Comparison of ENCODE assay signal across 9 mouse cellular contexts in genomic region chr7:109967805-109968579, GRCm38 (mm10). TPM values are rescaled to one million over a fixed set of nuclear protein-coding genes. Genes with fewer than 3 reads are reported as not detected.
DNase-seq lines count a peak whose midpoint lies in the region; ATAC-seq lines count a peak whose summit lies in the region.
"Had no signal": no experiment of that assay in that cellular context is flagged by ENCODE, and none has a peak within 500 bp of the region (broad histone marks: within the 10 kb centered on the region; RNA-seq: fewer than 3 reads in every experiment).

No protein-coding gene starts in this region.

- no peak overlapping the region for H3K4me2 ChIP-seq in embryonic facial prominence, embryonic 12.5 days (replicated peaks)
- no peak overlapping the region for H3K4me2 ChIP-seq in hindbrain, embryonic 11.5 days (replicated peaks; ENCODE audit: low read depth, low read length)

- DNase-seq in gastrocnemius, postnatal 14 days, result peak; percentile 17
- no peak for DNase-seq in gastrocnemius, postnatal 4 days (ENCODE audit: low spot score in 2 of 2)
- DNase-seq in B cell, adult 2 months, result peak; percentile 56 to 57
- DNase-seq in hindbrain, embryonic 11.5 days (ENCODE audit: low spot score), result no peak
- peak; percentile 53 for DNase-seq in lung, postnatal 25 days (ENCODE audit: low spot score)
- no peak for DNase-seq in MN1 (ENCODE audit: low spot score)
- no peak for DNase-seq in yolk sac, embryonic 10.5 days (ENCODE audit: low spot score)

- H3K27ac ChIP-seq in embryonic facial prominence, embryonic 12.5 days, result 0 out of 2 replicates have a peak overlapping the region, but pooled peaks have one; percentile 31
- peak overlapping the region; percentile 43; the same call in 1 of the 2 replicates for H3K27ac ChIP-seq in hindbrain, embryonic 11.5 days (ENCODE audit: low read depth, low read length)

- no peaks in the 10 kb centered on the region for H3K27me3 ChIP-seq in embryonic facial prominence, embryonic 12.5 days
- H3K27me3 ChIP-seq in hindbrain, embryonic 11.5 days (ENCODE audit: control insufficient read depth, insufficient read depth, low read length), result no peaks in the 10 kb centered on the region

- H3K9me3 ChIP-seq in embryonic facial prominence, embryonic 12.5 days, result no peaks in the 10 kb centered on the region
- H3K9me3 ChIP-seq in hindbrain, embryonic 11.5 days (ENCODE audit: control insufficient read depth, low read length), result no peaks in the 10 kb centered on the region

- peaks cover 6% of the 10 kb centered on the region; the same call in 1 of the 2 replicates for H3K36me3 ChIP-seq in embryonic facial prominence, embryonic 12.5 days
- H3K36me3 ChIP-seq in hindbrain, embryonic 11.5 days (ENCODE audit: control insufficient read depth, insufficient read depth, low read length), result no peaks in the 10 kb centered on the region

- WGBS in embryonic facial prominence, embryonic 12.5 days, result 73% methylated on average over 11 of the region's 11 CpGs
- WGBS in hindbrain, embryonic 11.5 days, result 83% methylated on average over 11 of the region's 11 CpGs

- H3K4me3 ChIP-seq in embryonic facial prominence, embryonic 12.5 days, result no peak overlapping the region
- H3K4me3 ChIP-seq in hindbrain, embryonic 11.5 days (ENCODE audit: low read depth, low read length), result no peak overlapping the region
- H3K4me3 ChIP-seq: myocyte had no signal

- no peak overlapping the region for H3K9ac ChIP-seq in embryonic facial prominence, embryonic 12.5 days
- H3K9ac ChIP-seq in hindbrain, embryonic 11.5 days (ENCODE audit: low read depth, low read length), result no peak overlapping the region

- ATAC-seq in embryonic facial prominence, embryonic 12.5 days (ENCODE audit: insufficient number of reproducible peaks, insufficient read depth, low FRiP score, low TSS enrichment), result peak; percentile 12; the same call in 1 of the 2 replicates
- peak; percentile 38 for ATAC-seq in hindbrain, embryonic 11.5 days (ENCODE audit: low FRiP score)

- H3K4me1 ChIP-seq in embryonic facial prominence, embryonic 12.5 days, result peaks cover 20% of the 10 kb centered on the region
- no peaks in the 10 kb centered on the region for H3K4me1 ChIP-seq in hindbrain, embryonic 11.5 days (replicated peaks; ENCODE audit: control insufficient read depth, insufficient read depth, low read length)

- intact Hi-C loops in gastrocnemius, postnatal 14 days (cut with DNase I; ENCODE audit: low total_unique reads), result no loop called here

RNA-seq across cellular contexts. Expression of gene Dennd5a, which starts 7.7 kb away (rescaled TPM):
- total RNA-seq in gastrocnemius, postnatal 14 days (2021), result 10 to 100 TPM; 50.2 to 57.4 TPM
- 100 to 1,000 TPM; 113 to 127 TPM for total RNA-seq in gastrocnemius, postnatal 4 days (2021)
- polyA plus RNA-seq in embryonic facial prominence, embryonic 12.5 days (2016; fragmentation: Nextera tagmentation; extraction: Ambion mirVana), result 42.0 and 51.4 TPM in 2 replicates
- polyA plus RNA-seq in hindbrain, embryonic 11.5 days (2014; fragmentation: Nextera tagmentation; extraction: Ambion mirVana), result 52.5 and 57.3 TPM in 2 replicates

RNA-seq across cellular contexts. Expression of gene Tmem41b, which starts 18.7 kb away (rescaled TPM):
- total RNA-seq in gastrocnemius, postnatal 14 days (2021), result 10 to 100 TPM; 28.8 to 32.6 TPM
- 10 to 100 TPM; 41.3 to 46.5 TPM for total RNA-seq in gastrocnemius, postnatal 4 days (2021)
- 73.5 and 74.8 TPM in 2 replicates for polyA plus RNA-seq in embryonic facial prominence, embryonic 12.5 days (2016; fragmentation: Nextera tagmentation; extraction: Ambion mirVana)
- 78.4 and 84.8 TPM in 2 replicates for polyA plus RNA-seq in hindbrain, embryonic 11.5 days (2014; fragmentation: Nextera tagmentation; extraction: Ambion mirVana)

RNA-seq across cellular contexts. Expression of gene Ipo7, which starts 50.1 kb away (rescaled TPM):
- 10 to 100 TPM; 68.5 to 68.6 TPM for total RNA-seq in gastrocnemius, postnatal 14 days (2021)
- total RNA-seq in gastrocnemius, postnatal 4 days (2021), result 10 to 100 TPM; 88.4 to 88.6 TPM
- 42.4 and 45.1 TPM in 2 replicates for polyA plus RNA-seq in embryonic facial prominence, embryonic 12.5 days (2016; fragmentation: Nextera tagmentation; extraction: Ambion mirVana)
- 23.2 and 32.7 TPM in 2 replicates for polyA plus RNA-seq in hindbrain, embryonic 11.5 days (2014; fragmentation: Nextera tagmentation; extraction: Ambion mirVana)

Comparison
In these comparisons a context has a peak if more than half of its experiments do, and no peak if none do; other contexts are left out.
1. DNase-seq: peak in gastrocnemius, postnatal 14 days (single experiment), B cell, adult 2 months (2 of 2) and lung, postnatal 25 days (single experiment); none in gastrocnemius, postnatal 4 days (0 of 2), hindbrain, embryonic 11.5 days (single experiment), MN1 (single experiment) and yolk sac, embryonic 10.5 days (single experiment).